Mouse (Mus musculus): ENCODE measurements around the gene Ect2.

Gene Ect2

GRCm38 (mm10) chr3:27153701-27154209 is at the start of gene Ect2:
Gene Ect2, minus strand, starts transcription at chr3:27153878.
- peak; percentile 98 to 99 for DNase-seq

GRCm38 (mm10) chr3:27201728-27202411 is 48.2 kb upstream of the Ect2 start:
- no peak for DNase-seq

GRCm38 (mm10) chr3:27199120-27199519 is 45.4 kb upstream of the Ect2 start:
- no peak for DNase-seq

GRCm38 (mm10) chr3:27197816-27198215 is 44.1 kb upstream of the Ect2 start:
- DNase-seq = no peak

GRCm38 (mm10) chr3:27196529-27196928 is 42.9 kb upstream of the Ect2 start:
- DNase-seq = no peak

GRCm38 (mm10) chr3:27195573-27196227 is 42.0 kb upstream of the Ect2 start:
- no peak for DNase-seq

GRCm38 (mm10) chr3:27195153-27195552 is 41.5 kb upstream of the Ect2 start:
- no peak for DNase-seq

GRCm38 (mm10) chr3:27193844-27194317 is 40.2 kb upstream of the Ect2 start:
- no peak for DNase-seq

GRCm38 (mm10) chr3:27191856-27192255 is 38.2 kb upstream of the Ect2 start:
- DNase-seq = no peak

GRCm38 (mm10) chr3:27190865-27191264 is 37.2 kb upstream of the Ect2 start:
- no peak for DNase-seq

- peak; percentile 43 to 55 for DNase-seq
These were observed 35.9 kb upstream of the Ect2 start for GRCm38 (mm10) chr3:27189320-27190261.

GRCm38 (mm10) chr3:27188386-27188785 is 34.7 kb upstream of the Ect2 start:
- DNase-seq = no peak

- peak; percentile 61 to 68 for DNase-seq
These were observed 30.0 kb upstream of the Ect2 start for GRCm38 (mm10) chr3:27183601-27184175.

- DNase-seq = peak; percentile 96 to 97
These were observed 29.3 kb upstream of the Ect2 start, which contains the start of gene Nceh1 for GRCm38 (mm10) chr3:27182733-27183600. Gene Nceh1, plus strand, starts transcription at chr3:27182965.

GRCm38 (mm10) chr3:27179711-27180110 is 26.0 kb upstream of the Ect2 start:
- no peak for DNase-seq

GRCm38 (mm10) chr3:27170257-27170656 is 16.6 kb upstream of the Ect2 start:
- no peak for DNase-seq

GRCm38 (mm10) chr3:27165481-27166065 is 11.9 kb upstream of the Ect2 start:
- DNase-seq = no peak

- DNase-seq = no peak
These were observed 8.7 kb upstream of the Ect2 start for GRCm38 (mm10) chr3:27162410-27162804.

GRCm38 (mm10) chr3:27161645-27162409 is 8.1 kb upstream of the Ect2 start:
- no peak for DNase-seq

- no peak for DNase-seq
These were observed 5.2 kb upstream of the Ect2 start for GRCm38 (mm10) chr3:27158910-27159309.

Data from cerebellum, postnatal 36 days (tissue).